Mouse (Mus musculus): ENCODE data around the gene Ak2.

GRCm38 (mm10) chr4:128959676-128960075 is 32.1 kb upstream of the Ak2 start:
- TF ChIP-seq POLR2A (IDR thresholded peaks at IDR 0.05; ENCODE audit: extremely low read depth, insufficient read depth, low read length), result no peak
- TF ChIP-seq CTCF (IDR thresholded peaks at IDR 0.05; ENCODE audit: low read depth, low read length), result no peak

Measured in liver, adult 2 months (tissue).